ENCODE assay signal across 10 mouse cellular contexts in genomic region chr4:84673681-84674307, GRCm38 (mm10). TPM values are rescaled to one million over a fixed set of nuclear protein-coding genes. Genes with fewer than 3 reads are reported as not detected.
A peak's percentile ranks its signal among the peaks of the same experiment; 100 is the strongest.
DNase-seq lines count a peak whose midpoint lies in the region; ATAC-seq and TF ChIP-seq lines count a peak whose summit lies in the region.
"Had no signal": no experiment of that assay in that cellular context is flagged by ENCODE, and none has a peak within 500 bp of the region (broad histone marks: within the 10 kb centered on the region; RNA-seq: fewer than 3 reads in every experiment).

No protein-coding gene starts in this region.

- TF ChIP-seq POLR2A in brain, embryonic 14.5 days (IDR thresholded peaks at IDR 0.05; ENCODE audit: borderline replicate concordance, extremely low read depth, insufficient read depth, insufficient read length, poor library complexity, severe bottlenecking), result no peak

- 15% methylated on average over 10 of the region's 10 CpGs for WGBS in hindbrain, embryonic 13.5 days
- WGBS in midbrain, embryonic 10.5 days, result 18% methylated on average over 10 of the region's 10 CpGs

- peaks cover 87% of the 10 kb centered on the region for H3K27me3 ChIP-seq in hindbrain, embryonic 13.5 days
- H3K27me3 ChIP-seq in midbrain, embryonic 10.5 days (ENCODE audit: low read depth, poor library complexity, severe bottlenecking), result peaks cover 99% of the 10 kb centered on the region

- H3K4me1 ChIP-seq in hindbrain, embryonic 13.5 days (replicated peaks), result peaks cover 27% of the 10 kb centered on the region
- peaks cover 44% of the 10 kb centered on the region for H3K4me1 ChIP-seq in midbrain, embryonic 10.5 days

- H3K27ac ChIP-seq in hindbrain, embryonic 13.5 days, result no peak overlapping the region
- no peak overlapping the region; the same call in 1 of the 2 replicates for H3K27ac ChIP-seq in midbrain, embryonic 10.5 days (replicated peaks)

- peak; percentile 12 to 56 for DNase-seq in adrenal gland, adult (ENCODE audit: inconsistent age in 2 of 2, low spot score in 1 of 2)
- no peak for DNase-seq in adrenal gland, postnatal 36 days
- DNase-seq in brain, embryonic 14.5 days (ENCODE audit: low read depth), result peak; percentile 40
- DNase-seq in midbrain, embryonic 10.5 days (ENCODE audit: low spot score), result peak; percentile 23
- no peak for DNase-seq in layer of hippocampus, adult 11-12 months (ENCODE audit: low spot score)
- DNase-seq in gastrocnemius, adult 8-10 months (ENCODE audit: low spot score in 2 of 2), result no peak
- DNase-seq: cerebellum, adult 9-10 months had no signal

- H3K9me3 ChIP-seq in hindbrain, embryonic 13.5 days, result no peaks in the 10 kb centered on the region
- H3K9me3 ChIP-seq in midbrain, embryonic 10.5 days (replicated peaks), result no peaks in the 10 kb centered on the region

- no peak for ATAC-seq in hindbrain, embryonic 13.5 days (ENCODE audit: low FRiP score)
- no peak for ATAC-seq in erythroblast, adult 5-6 weeks (replicated peaks; ENCODE audit: low FRiP score, poor library complexity, severe bottlenecking)

- no peak for TF ChIP-seq CTCF in brain, embryonic 14.5 days (IDR thresholded peaks at IDR 0.05; ENCODE audit: borderline replicate concordance, extremely low read depth, insufficient read depth, insufficient read length)

- H3K36me3 ChIP-seq in hindbrain, embryonic 13.5 days, result no peaks in the 10 kb centered on the region
- H3K36me3 ChIP-seq in midbrain, embryonic 10.5 days, result no peaks in the 10 kb centered on the region

- peak overlapping the region; percentile 70 for H3K4me3 ChIP-seq in hindbrain, embryonic 13.5 days
- H3K4me3 ChIP-seq in midbrain, embryonic 10.5 days, result peak overlapping the region; percentile 75

- peak overlapping the region; percentile 99 for H3K4me2 ChIP-seq in hindbrain, embryonic 13.5 days

- H3K9ac ChIP-seq in hindbrain, embryonic 13.5 days, result peak overlapping the region; percentile 75

RNA-seq across cellular contexts. Expression of gene Bnc2, which starts 1.3 kb away (rescaled TPM):
- 10 to 100 TPM; 10.2 to 11.3 TPM for total RNA-seq in adrenal gland, postnatal 36 days (2021)
- 9.8 and 15.2 TPM in 2 replicates for polyA plus RNA-seq in brain, embryonic 14.5 days (2012; rRNA removed)
- polyA plus RNA-seq in hindbrain, embryonic 13.5 days (2015; fragmentation: Nextera tagmentation; extraction: Ambion mirVana), result 11.0 and 15.6 TPM in 2 replicates
- polyA plus RNA-seq in midbrain, embryonic 10.5 days (2016; fragmentation: Nextera tagmentation; extraction: Ambion mirVana), result 4.3 and 7.0 TPM in 2 replicates
- 10 to 100 TPM in 2 of 4 experiments, 1 to 10 TPM in 2; 6.2 to 17.1 (median 8.5) TPM for total RNA-seq in gastrocnemius, adult 8-10 months (2022)
- not detected in 2 replicates for total RNA-seq in erythroblast, adult 5-6 weeks (2015; ENCODE audit: low replicate concordance)
- total RNA-seq in erythroblast, adult 5-6 weeks (2017; ENCODE audit: low replicate concordance), result not detected in 2 replicates
- total RNA-seq: megakaryocyte progenitor cell, adult 5-6 weeks had no signal

Comparison
In these comparisons a context has a peak if more than half of its experiments do, and no peak if none do; other contexts are left out.
1. DNase-seq: peak in adrenal gland, adult (2 of 2), brain, embryonic 14.5 days (single experiment) and midbrain, embryonic 10.5 days (single experiment); none in adrenal gland, postnatal 36 days (0 of 2), layer of hippocampus, adult 11-12 months (single experiment) and gastrocnemius, adult 8-10 months (0 of 2).
2. RNA of gene Bnc2, which starts 1.3 kb away (total RNA-seq): 10.2 to 11.3 TPM in adrenal gland, postnatal 36 days and 6.2 to 17.1 TPM in gastrocnemius, adult 8-10 months; not detected in erythroblast, adult 5-6 weeks; every median in the first group is over 4 times any median in the second.